Mouse (Mus musculus) bone marrow, adult 2 months (tissue): ENCODE results near the gene Rpa1. TPM values are rescaled to one million over a fixed set of nuclear protein-coding genes. Genes with fewer than 3 reads are reported as not detected.
"Not testable (repeated sequence)": the region's sequence is repeated elsewhere in the genome, so short reads cannot be mapped to it uniquely, and the experiment has no call there.

Experiments
- H3K27ac ChIP-seq: fragments of 200-500 bp; 2 replicates; pipeline ENCODE4 v1.5.1; 2012; ENCODE audit warnings: low read depth, mild to moderate bottlenecking, control low read depth, inconsistent platforms, low read length; ENCODE audit not compliant: control insufficient read depth, poor library complexity, insufficient read depth
- H3K4me1 ChIP-seq: fragments of 200-500 bp; 2 replicates; pipeline ENCODE4 v1.6.1; 2011; ENCODE audit warnings: low read length; ENCODE audit not compliant: control insufficient read depth, insufficient read depth
- H3K4me3 ChIP-seq: fragments of 200-500 bp; replicated peaks from 2 replicates; pipeline ENCODE3; 2011; ENCODE audit warnings: mild to moderate bottlenecking, low read depth, low read length, control low read depth; ENCODE audit not compliant: control insufficient read depth
- CTCF ChIP-seq: fragments of 200-500 bp; IDR thresholded peaks from 2 replicates; pipeline ENCODE4 v1.5.1; 2011; ENCODE audit warnings: low read length, control low read depth; ENCODE audit not compliant: control insufficient read depth, insufficient read depth
- POLR2A ChIP-seq: fragments of 200-500 bp; IDR thresholded peaks from 2 replicates; pipeline ENCODE4 v1.6.1; 2011; ENCODE audit warnings: low read depth, mild to moderate bottlenecking, control low read depth, low read length, borderline replicate concordance; ENCODE audit not compliant: control insufficient read depth
- WGBS: fragments of 180-500 bp; shearing (Covaris S2); methylation state at CpG from one replicate; pipeline ENCODE4 v1.1.7; 2018; 5-methylcytosine and 5-hydroxymethylcytosine counted together
- polyA plus RNA-seq: library from polyadenylated mRNA; stranded (reverse); fragments of >200 nt; gene quantifications from 2 replicates; pipeline ENCODE4 v1.2.4, GENCODE M21; 2011; ENCODE audit warnings: low replicate concordance; ENCODE audit not compliant: missing spikeins, insufficient read depth, insufficient read length

Gene Rpa1
- polyA plus RNA-seq, 1 experiment, result 40.3 TPM

DNA sequence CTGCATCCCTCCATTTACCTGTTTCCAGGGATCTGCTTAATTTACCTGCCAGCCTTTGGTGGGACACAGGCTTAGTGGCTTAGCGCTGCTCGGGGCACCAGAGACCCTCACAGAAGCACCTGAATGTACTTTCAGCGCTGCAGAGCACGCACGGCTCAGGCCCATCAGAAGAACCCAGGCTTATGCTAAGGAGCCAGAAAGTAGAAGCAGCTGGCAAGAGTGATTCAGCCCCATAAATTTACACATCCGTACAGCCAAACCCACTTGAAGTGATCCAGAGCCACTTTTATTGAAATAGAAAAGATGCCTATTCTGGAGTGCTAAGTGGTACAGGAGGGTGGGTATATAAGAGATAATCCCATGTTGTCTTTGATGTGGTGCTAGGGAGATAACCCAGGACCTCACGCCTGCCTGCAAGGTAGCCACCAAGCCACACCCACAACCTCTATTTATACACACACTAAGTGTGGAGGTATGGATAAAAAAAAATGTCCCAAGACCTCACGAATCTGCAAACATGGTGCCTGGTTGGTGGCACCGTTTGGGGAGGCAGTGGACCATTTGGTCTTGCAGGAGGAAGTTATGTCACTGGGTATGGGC lies 51.6 kb downstream of the Rpa1 start:
- 69% methylated on average over 9 of the region's 9 CpGs for WGBS
- TF ChIP-seq POLR2A, result no peak
- TF ChIP-seq CTCF, result no peak
- Histone ChIP-seq H3K4me1 (no peaks in the 10 kb centered on the region), H3K4me3 (no peak overlapping the region), H3K27ac (no peak overlapping the region)

DNA sequence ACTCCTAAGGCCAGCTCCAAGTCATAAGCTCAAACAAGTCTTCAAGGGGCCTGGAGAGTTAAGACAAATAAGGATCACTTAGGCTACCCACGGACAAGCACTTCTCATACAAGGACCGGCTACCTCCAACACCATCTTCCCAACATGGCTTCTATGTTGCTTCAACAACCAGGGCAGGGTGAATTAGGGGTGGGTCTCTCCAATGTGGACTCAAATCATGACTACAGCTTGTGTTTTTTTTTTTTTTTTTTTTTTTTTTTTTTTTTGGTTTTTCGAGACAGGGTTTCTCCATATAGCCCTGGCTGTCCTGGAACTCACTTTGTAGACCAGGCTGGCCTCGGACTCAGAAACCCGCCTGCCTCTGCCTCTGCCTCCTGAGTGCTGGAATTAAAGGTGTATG lies 52.6 kb downstream of the Rpa1 start:
- not testable (repeated sequence) for H3K27ac ChIP-seq, H3K4me1 ChIP-seq, H3K4me3 ChIP-seq
- WGBS, result 71% methylated on average over 5 of the region's 5 CpGs

DNA sequence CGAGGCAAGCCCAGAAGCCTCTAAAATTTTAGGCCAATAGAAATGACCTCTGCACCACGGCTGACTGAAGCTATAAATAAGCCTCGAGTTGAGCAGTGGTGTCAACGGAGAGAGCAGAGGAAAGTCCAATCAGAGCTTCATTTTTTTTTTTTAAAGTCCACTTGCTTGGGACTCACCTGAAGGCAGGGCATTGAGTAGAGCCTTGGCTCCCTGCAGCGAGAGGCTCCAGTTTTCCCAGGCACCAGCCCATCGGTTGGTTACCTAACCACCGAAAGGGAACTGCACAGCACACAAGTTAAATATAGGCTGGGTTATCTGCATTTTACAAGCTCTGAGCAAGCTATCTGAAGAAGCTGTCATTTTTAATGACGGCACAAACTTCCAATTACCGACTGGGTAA lies 53.3 kb downstream of the Rpa1 start:
- WGBS, result 19% methylated on average over 9 of the region's 9 CpGs
- TF ChIP-seq POLR2A, result no peak
- TF ChIP-seq CTCF, result no peak
- H3K4me3 ChIP-seq, result no peak overlapping the region
- no peak overlapping the region for H3K27ac ChIP-seq
- H3K4me1 ChIP-seq, result no peaks in the 10 kb centered on the region

DNA sequence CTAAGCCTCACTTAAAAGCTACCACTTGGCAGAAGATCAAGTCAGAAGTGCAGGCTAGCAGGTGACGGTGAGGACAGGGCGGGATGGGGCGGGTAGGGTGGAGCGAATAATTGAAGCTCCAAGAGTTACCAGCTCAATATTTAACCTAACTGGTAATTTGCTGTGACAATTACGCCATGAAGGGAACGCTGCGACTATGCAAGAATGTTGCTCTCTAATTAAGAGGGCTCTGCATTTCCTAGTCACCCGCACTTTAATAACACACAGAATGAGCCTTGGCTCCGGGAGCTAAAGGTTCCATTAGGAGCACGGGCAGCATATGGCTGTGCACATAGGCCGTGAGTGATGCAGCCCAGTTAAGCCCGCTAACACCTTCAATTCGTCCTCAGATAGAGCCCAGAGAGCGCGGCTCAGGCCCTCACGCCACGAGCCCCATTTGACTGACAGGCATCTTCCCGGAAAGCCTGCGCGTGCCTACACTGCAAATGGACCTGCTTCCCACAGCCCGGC lies 54.2 kb downstream of the Rpa1 start:
- WGBS, result 78% methylated on average over 21 of the region's 21 CpGs
- Histone ChIP-seq H3K4me1 (no peaks in the 10 kb centered on the region), H3K4me3 (no peak overlapping the region), H3K27ac (no peak overlapping the region)
- TF ChIP-seq CTCF (no peak), POLR2A (no peak)

GRCm38 (mm10) chr11:75292281-75292680 lies 55.8 kb downstream of the Rpa1 start:
- H3K4me1 ChIP-seq, result no peaks in the 10 kb centered on the region
- WGBS, result 90% methylated on average over 7 of the region's 7 CpGs
- no peak for TF ChIP-seq POLR2A
- TF ChIP-seq CTCF, result no peak
- H3K27ac ChIP-seq, result no peak overlapping the region
- H3K4me3 ChIP-seq, result no peak overlapping the region

DNA sequence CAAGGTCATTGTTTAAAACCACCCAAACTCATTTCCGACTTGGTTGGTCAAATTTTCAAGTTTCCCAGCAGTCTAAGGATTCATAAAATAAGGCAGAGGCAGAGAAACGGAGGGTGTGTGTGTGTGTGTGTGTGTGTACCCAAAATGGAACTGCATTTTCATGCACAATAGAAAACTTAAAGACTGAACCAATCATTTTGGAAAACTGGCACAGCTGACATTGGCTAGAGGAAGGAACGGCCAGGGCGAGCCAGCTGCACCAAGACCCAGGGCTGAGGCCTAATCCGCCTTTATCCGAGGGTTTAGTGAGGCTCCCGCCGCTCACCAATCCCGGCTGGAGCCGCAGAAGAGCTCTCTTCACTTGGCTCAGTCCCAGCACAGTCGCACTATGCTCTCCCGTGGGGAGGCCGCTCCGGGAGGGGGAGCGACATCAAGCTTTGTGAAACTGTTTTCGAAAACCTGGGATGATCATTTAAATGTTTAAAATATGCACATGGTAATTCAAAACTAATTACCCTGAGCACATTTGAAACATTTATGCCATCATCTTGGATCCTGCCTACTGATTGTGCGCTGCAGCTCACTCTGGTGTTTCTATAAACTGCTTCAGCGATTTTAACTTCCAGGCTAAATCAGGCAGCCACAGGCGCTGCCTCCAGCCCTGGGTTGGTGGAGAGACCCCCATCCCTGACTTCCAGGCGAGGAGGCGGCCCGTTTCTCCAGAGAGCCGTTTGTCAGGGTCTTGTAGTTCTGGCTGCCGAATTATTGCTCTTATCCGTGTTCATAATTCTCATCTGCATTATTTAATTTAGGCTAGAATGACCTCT lies 56.5 kb downstream of the Rpa1 start:
- WGBS, result 73% methylated on average over 25 of the region's 25 CpGs
- no peak overlapping the region for H3K27ac ChIP-seq
- no peaks in the 10 kb centered on the region for H3K4me1 ChIP-seq

DNA sequence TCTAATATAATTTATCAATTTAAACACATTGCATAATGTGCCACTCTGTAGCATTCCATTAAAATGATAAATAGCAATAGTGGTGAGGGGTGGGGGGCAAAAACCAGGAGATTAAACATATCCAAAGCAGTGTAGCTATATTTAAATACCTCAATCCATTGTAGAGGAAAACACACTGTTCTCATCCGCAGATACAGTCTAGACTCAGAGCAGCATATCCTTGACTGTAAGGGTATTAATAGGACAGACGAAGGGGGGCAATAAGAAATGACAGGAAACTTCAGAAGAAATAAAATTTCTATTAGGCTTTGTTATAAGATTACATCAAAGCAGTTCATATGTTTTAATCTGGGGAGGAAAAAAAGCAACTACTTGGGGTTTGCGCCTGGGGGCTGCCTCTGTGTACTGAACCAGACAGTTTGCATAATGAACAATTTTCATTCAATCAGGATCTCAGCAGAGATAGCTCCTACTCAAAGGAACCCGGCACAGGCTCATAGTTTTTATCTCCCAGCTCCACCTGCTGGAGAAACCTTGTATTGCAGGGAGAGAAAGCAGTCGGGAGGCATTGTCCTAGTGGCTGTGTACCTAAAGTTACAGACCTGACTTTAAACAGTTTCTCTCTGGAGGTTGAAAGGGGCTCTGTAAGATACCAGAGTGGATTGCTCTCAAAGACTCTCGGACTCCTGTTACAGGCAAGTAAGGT lies 57.4 kb downstream of the Rpa1 start:
- Histone ChIP-seq H3K4me3 (no peak overlapping the region), H3K27ac (no peak overlapping the region), H3K4me1 (no peaks in the 10 kb centered on the region)
- TF ChIP-seq POLR2A, result no peak
- peak; percentile 53 for TF ChIP-seq CTCF
- 18% methylated on average over 6 of the region's 6 CpGs for WGBS

More for the DNA sequence above, 56.5 kb downstream of the Rpa1 start:
- H3K4me3 ChIP-seq, result no peak overlapping the region
- TF ChIP-seq POLR2A (no peak), CTCF (no peak)

GRCm38 (mm10) chr11:75289120-75289519 lies 59.0 kb downstream of the Rpa1 start:
- no peaks in the 10 kb centered on the region for H3K4me1 ChIP-seq
- 59% methylated on average over 2 of the region's 2 CpGs for WGBS
- H3K27ac ChIP-seq, result no peak overlapping the region
- TF ChIP-seq POLR2A, result no peak
- no peak for TF ChIP-seq CTCF
- no peak overlapping the region for H3K4me3 ChIP-seq
